Mouse (Mus musculus) thymus, postnatal 10 days (tissue): Measurements from ENCODE around the gene Hmgcs2.

ENCODE experiments used
- DNase-seq, 2 experiments: peaks; one replicate each; pipeline ENCODE4 v3.0.0; 2021; ENCODE audit warnings: low spot score in 2 of 2

Hmgcs2 gene

GRCm38 (mm10) chr3:98279682-98280081 lies 553 bp upstream of the Hmgcs2 start:
- DNase-seq, result no peak

DNA sequence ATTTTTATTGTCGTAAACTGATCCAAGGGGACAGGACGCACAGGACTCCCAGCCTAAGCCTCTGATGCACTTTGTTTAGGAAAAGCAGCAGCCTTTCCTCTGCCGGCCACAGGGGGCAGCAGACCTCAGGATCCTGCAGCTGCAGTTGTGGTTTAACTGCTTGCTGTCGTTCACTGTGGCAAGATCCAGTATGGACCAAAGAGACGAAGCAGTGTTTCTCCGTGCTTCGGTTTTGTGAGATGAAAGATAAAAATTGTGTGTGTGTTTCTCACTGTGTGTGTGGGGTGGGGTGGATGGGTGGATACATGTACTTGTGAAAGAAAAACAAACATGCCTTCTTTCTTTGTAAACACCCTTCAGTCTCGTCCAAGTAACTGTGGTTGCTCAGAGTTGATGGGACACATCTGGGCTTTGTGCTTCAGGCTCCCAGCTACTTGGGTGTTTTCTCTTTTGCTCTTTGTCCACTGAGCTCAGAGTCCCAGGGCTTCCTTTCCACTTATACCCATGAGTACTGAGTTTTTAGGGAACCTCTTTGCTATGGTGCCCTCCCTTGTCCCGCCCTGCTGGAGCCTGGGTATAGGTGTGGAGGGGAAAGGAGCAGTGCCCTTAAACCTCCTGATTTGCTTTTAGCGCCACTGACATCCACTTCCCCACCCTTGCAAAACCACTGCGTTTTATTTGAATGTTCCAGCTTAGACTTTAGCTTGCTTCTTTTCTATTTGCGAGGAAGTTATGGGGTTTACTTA lies 871 bp downstream of the Hmgcs2 start:
- peak; percentile 73 to 82 for DNase-seq

DNA sequence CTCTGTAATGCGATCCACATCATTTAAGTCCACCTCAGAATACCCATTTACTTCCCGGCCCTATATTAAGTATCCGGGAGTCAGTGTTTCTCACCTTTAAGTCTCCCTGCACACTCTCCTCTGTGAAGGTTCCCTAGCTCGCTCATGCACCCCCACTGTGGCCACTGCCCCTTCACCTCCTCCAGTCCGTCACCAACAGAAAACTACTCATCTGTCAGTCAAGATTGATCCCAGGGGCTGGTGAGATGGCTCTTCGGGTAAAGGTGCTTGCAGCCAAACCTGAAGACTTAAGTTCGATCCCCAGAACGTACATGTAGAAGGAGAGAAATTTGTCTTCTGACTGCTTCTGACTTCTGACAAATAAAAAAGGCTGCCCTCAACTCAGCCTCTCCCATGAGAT lies 2.2 kb downstream of the Hmgcs2 start:
- no peak for DNase-seq

GRCm38 (mm10) chr3:98283205-98283604 lies 3.0 kb downstream of the Hmgcs2 start:
- no peak for DNase-seq

GRCm38 (mm10) chr3:98291044-98291443 lies 10.8 kb downstream of the Hmgcs2 start:
- DNase-seq, result no peak

DNA sequence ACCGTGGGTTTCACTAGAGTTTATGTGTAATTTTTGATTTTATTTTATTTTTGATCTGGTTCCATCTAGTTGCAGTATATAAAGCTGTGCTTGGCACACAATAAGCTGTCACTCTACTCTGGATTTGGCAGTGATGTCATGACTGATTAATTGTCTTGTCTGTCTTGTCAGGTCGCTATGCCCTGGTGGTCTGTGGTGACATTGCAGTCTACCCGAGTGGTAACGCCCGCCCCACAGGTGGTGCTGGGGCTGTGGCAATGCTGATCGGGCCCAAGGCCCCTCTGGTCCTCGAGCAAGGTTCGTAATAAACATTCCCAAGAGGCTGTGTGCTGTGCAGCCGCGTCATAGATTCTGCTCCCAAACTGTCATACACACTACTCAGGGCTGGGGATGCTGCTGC lies 15.7 kb downstream of the Hmgcs2 start:
- no peak for DNase-seq

GRCm38 (mm10) chr3:98299391-98300100 lies 19.3 kb downstream of the Hmgcs2 start:
- DNase-seq, result no peak

DNA sequence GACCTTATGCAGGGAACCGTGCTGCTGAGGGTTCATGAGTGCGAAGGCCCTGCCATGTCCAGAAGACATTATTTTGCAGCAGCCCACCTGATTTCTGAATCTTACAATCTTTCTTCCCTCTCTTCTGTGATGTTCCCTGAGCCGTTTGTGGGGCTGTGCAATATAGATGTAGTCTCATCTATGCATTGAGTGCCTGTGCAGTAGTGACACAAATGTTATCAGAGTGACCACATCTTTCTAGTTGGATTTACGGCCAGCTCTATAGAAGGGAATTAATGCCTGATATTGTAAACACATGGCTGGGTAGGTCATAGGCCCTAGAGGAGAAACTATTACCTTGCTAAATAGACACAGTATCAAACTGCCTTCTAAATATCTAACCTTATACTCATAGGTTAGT lies 20.0 kb downstream of the Hmgcs2 start:
- DNase-seq, result no peak

GRCm38 (mm10) chr3:98301761-98302160 lies 21.5 kb downstream of the Hmgcs2 start:
- DNase-seq, result no peak

GRCm38 (mm10) chr3:98308606-98309005 lies 28.4 kb downstream of the Hmgcs2 start:
- DNase-seq, result no peak

GRCm38 (mm10) chr3:98310456-98310855 lies 30.2 kb downstream of the Hmgcs2 start:
- no peak for DNase-seq

- peak; percentile 29 to 65 for DNase-seq
Measured at GRCm38 (mm10) chr3:98312867-98313266, 32.6 kb downstream of the Hmgcs2 start.

DNA sequence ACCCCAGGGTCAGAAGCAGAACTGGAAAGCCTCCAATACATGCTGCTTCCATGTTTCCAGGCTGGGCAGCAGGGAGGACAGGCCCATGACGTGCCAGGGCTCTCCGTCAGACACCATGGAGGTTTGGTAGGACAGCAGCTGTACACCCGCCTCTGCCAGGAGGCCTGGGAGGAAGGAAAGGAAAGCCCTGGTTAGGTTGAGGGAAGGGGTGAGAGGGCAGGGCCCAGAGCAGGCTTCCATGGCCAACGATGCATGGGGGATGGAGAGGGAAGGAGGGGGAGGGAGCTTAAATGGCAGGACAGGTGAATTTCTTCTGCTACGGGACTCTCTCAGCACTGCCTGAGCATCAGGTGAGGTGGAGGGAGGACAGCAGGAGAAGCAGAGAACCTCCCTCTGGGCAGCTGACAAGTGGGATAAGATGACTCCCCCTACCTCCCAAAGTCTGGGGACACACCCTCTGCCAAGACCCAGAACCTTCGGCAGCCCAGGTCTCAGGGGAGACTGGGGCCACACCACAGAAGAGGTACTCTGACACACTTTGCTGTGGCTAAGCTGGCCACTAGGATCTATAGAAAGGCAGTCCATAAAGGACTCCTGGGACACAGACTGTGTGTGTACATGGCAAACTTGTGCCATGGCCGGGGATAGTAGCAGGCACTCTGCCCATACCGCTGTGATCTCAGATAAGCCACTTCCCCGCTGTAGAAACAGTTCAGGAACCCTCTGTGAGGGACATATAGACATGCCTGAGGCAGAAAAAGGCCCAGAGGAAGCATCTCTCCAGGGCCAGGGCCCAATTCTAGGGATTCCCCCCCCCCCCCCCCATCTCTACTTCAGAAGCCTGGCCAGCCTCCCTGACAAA lies 33.3 kb downstream of the Hmgcs2 start:
- no peak for DNase-seq

GRCm38 (mm10) chr3:98315181-98315580 lies 34.9 kb downstream of the Hmgcs2 start:
- no peak for DNase-seq

GRCm38 (mm10) chr3:98317143-98317542 lies 36.9 kb downstream of the Hmgcs2 start:
- no peak for DNase-seq

DNA sequence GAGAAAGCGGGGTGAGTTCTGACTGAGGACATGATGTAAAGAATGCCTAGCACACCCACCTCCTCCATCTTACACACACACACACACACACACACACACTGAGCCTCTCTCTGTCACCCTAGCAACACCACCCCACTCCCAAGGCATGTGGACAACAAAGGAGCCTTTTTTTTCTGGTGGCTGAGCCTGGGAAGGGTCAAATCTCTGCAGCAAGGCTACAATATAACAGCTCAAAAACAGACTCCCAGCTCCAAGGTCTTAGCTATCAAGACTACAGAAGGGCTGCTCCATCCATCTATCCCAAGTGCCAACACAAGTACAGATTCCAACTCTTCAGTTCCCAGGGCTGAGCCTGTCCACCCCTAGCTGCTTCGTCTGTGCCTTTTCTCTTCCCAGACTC lies 39.0 kb downstream of the Hmgcs2 start:
- no peak for DNase-seq

- no peak for DNase-seq
Measured at GRCm38 (mm10) chr3:98322209-98322608, 42.0 kb downstream of the Hmgcs2 start.

GRCm38 (mm10) chr3:98324235-98324634 lies 44.0 kb downstream of the Hmgcs2 start:
- DNase-seq, result no peak

DNA sequence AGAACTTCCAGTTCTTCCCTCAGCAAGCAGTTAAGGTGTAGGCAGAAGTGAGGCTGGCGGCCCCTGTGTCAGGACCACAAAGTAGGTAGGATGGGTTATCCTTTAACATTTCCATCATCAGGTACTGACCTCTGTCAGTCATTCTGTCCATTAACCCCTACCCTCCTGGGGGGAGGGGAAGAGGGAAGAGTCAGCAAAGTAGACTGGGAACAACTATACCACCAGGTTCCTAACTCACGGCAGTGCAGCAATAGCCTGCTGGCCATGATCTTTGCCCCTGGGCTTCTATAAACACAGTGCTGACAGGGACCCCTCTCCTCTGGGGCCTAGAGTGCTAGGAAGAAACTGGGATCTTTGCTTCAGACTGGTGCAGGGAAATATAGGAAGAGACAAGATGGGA lies 53.8 kb downstream of the Hmgcs2 start:
- DNase-seq, result no peak

- no peak for DNase-seq
Measured at GRCm38 (mm10) chr3:98335331-98335730, 55.1 kb downstream of the Hmgcs2 start.

- DNase-seq, result peak; percentile 42 to 49
Measured at GRCm38 (mm10) chr3:98335886-98336285, 55.7 kb downstream of the Hmgcs2 start.
